Mouse (Mus musculus) C2C12 (cell line): ENCODE measurements around the gene Kif21b.

ENCODE experiments used
- CEBPB ChIP-seq: IDR thresholded peaks from one replicate; pipeline ENCODE4 v1.6.1; 2011; ENCODE audit warnings: low read depth, mild to moderate bottlenecking, control low read depth, moderate library complexity
- CTCF ChIP-seq: IDR thresholded peaks from one replicate; pipeline ENCODE4 v1.5.1; 2011; ENCODE audit not compliant: control insufficient read depth, insufficient read depth, insufficient read length
- FOSL1 ChIP-seq: IDR thresholded peaks from one replicate; pipeline ENCODE4 v1.8.0; 2011; ENCODE audit warnings: mild to moderate bottlenecking, low read length; ENCODE audit not compliant: poor library complexity, insufficient read depth, severe bottlenecking
- MAX ChIP-seq: IDR thresholded peaks from one replicate; pipeline ENCODE4 v1.6.1; 2011; ENCODE audit warnings: mild to moderate bottlenecking, control low read depth
- MYOG ChIP-seq: IDR thresholded peaks from one replicate; pipeline ENCODE4 v1.6.1; 2011; ENCODE audit not compliant: control insufficient read depth, insufficient read length; ENCODE audit errors: extremely low read depth
- USF1 ChIP-seq: IDR thresholded peaks from one replicate; pipeline ENCODE4 v1.6.1; 2011; ENCODE audit warnings: low read depth, mild to moderate bottlenecking, control low read depth, moderate library complexity

DNA sequence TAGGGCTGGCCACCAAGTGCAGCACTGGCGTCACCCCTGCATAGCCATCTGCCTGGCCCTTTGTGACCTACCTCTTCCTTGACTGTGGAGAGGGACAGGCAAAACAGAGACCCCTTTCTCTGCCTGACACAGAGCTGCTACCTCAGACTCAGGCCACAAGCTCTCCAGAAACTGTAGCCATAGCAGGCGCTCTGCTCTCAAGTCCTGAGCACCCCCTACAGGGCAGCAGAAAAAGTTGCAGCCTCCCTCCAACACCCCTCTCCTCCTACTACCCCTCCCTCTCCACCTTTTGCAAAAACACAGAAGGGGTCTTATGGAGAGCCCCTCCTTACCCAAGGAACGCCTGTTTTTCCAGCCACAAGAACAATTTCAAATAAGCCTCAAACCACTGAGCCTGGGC, 81.6 kb downstream of the Kif21b start, which contains the start of gene Mroh3:
- TF ChIP-seq CTCF: no peak
- no peak for TF ChIP-seq MAX
- TF ChIP-seq FOSL1: no peak
- no peak for TF ChIP-seq USF1
- no peak for TF ChIP-seq CEBPB
- TF ChIP-seq MYOG: no peak
